Mouse (Mus musculus) testis, adult 2 months (tissue): ENCODE results near the gene Nsmce4a.

Experiments
- CTCF ChIP-seq: fragments of 200-500 bp; IDR thresholded peaks from 2 replicates; pipeline ENCODE4 v1.5.1; 2012; ENCODE audit warnings: low read depth, mild to moderate bottlenecking, inconsistent platforms, low read length, moderate library complexity; ENCODE audit not compliant: control insufficient read depth, insufficient read depth, insufficient replicate concordance
- POLR2A ChIP-seq: fragments of 200-500 bp; IDR thresholded peaks from 2 replicates; pipeline ENCODE4 v1.6.1; 2012; ENCODE audit warnings: low read depth, mild to moderate bottlenecking, inconsistent platforms, low read length, moderate library complexity; ENCODE audit not compliant: control insufficient read depth

- no peak for TF ChIP-seq POLR2A
- TF ChIP-seq CTCF = no peak
These were observed 13.7 kb upstream of the Nsmce4a start for GRCm38 (mm10) chr7:130586521-130587072.
